Mouse (Mus musculus): ENCODE measurements at regions not wholly inside any gene's neighbourhood (a gene's known extent, or its start where the extent isn't known, plus 50 kb on each side); places are given as distances from the start of the nearest gene placed in this dataset.

DNA sequence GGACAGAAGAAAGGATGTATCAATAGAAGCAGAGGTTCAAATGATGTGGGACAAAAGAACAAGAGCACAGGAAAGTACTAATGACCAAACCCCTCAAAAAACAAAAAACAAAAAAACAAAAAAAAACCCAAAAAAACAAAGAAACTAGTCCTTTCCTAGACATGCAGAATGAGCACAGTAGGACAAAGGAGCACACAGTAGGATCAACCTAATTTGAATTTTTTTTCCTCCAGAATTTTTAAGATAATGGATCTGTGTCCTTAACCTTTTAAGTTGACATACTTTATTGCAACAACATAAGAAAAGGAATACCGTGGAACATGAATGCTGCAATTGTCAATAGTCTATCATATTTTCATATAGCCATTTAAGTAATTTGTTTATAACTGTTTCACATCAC is 370.2 kb upstream of the Dach1 start:
- ATAC-seq (no peak), DNase-seq (ENCODE audit: low read depth, low spot score) (no peak)
- ChIA-PET POLR2A (interaction anchor here (0.5 kb wide), 1 partner anchor 923 kb away, joined by 3 read pairs; no protein-coding TSS in a partner anchor), CTCF (no interaction called here)
- peaks cover 20% of the 10 kb centered on the region for H3K27me3 ChIP-seq
- in situ Hi-C loops (cut with MboI; ENCODE audit: low pct_unique_long_range_greater_than_20kb), result no loop called here
- TF ChIP-seq CTCF (IDR thresholded peaks at IDR 0.05), result no peak

DNA sequence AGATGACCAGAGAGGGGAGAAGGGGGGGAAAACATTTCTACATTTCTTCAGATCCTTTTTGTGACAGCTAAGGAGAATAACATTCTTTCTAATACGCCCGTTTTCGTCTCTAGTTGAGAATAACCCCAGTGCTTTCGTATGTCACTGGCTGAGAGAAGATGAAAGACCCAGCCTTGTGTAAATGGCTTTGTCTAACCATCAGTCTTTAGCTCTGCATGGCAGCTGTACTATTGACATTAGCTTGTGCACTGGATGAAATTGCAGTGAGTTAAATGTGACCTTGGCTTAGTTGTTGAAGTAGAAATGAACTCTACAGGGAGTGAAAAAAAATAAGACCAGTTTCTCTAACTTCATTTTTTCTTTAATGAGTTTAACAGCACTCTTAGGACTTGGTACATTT is 368.7 kb upstream of the Dach1 start:
- DNase-seq (ENCODE audit: low read depth, low spot score), result no peak
- ChIA-PET CTCF (no interaction called here), POLR2A (no interaction called here)
- TF ChIP-seq CTCF (IDR thresholded peaks at IDR 0.05), result no peak
- in situ Hi-C loops (cut with MboI; ENCODE audit: low pct_unique_long_range_greater_than_20kb), result no loop called here
- peaks cover 27% of the 10 kb centered on the region for H3K27me3 ChIP-seq
- ATAC-seq, result no peak

DNA sequence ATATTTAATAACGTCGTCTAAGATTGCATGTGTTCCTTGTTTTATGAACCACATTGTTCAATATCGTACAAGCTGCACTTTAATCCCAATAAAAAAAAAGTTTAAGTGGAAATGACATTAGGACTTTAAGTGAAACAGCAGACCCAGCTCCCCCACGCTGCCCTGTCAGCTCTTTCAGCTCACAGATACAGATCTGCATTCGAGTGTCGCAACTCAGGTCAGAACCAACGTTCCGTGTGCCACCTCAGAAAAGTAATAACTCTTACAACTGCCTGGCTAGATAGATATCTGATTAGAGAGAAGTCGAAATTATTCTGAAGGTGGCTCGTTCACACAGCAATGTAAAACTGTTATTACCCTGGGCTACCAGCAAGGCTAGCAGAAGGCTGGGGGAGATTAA is 364.0 kb upstream of the Dach1 start:
- peaks cover 27% of the 10 kb centered on the region for H3K27me3 ChIP-seq
- no peak for DNase-seq (ENCODE audit: low read depth, low spot score)
- POLR2A ChIA-PET, result no interaction called here
- no peak for TF ChIP-seq CTCF (IDR thresholded peaks at IDR 0.05)
- no peak for ATAC-seq
- in situ Hi-C loops (cut with MboI; ENCODE audit: low pct_unique_long_range_greater_than_20kb), result no loop called here
- CTCF ChIA-PET, result no interaction called here

DNA sequence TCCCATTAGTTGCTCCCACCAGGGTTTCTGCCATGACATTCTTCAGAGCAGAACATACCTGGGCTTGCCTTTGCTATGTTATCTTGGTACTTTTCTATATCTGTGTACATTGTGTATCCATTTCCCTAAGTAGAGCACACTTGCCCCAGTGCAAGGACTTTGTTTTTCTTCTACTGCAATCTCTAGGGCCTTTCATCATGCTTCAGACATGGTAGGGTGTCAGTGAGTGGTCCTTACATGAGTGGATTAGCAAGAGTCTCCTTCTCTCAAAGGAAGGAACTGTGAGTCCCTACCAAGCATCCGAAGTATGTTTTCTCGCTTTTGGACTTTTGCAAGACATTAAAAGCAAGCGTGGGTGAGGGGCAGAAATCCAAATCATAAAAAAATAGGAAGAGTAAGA is 351.4 kb upstream of the Dach1 start:
- POLR2A ChIA-PET, result no interaction called here
- DNase-seq (ENCODE audit: low read depth, low spot score) (no peak), ATAC-seq (no peak)
- no peak for TF ChIP-seq CTCF (IDR thresholded peaks at IDR 0.05)
- H3K27me3 ChIP-seq, result no peaks in the 10 kb centered on the region
- CTCF ChIA-PET, result no interaction called here
- in situ Hi-C loops (cut with MboI; ENCODE audit: low pct_unique_long_range_greater_than_20kb), result no loop called here

DNA sequence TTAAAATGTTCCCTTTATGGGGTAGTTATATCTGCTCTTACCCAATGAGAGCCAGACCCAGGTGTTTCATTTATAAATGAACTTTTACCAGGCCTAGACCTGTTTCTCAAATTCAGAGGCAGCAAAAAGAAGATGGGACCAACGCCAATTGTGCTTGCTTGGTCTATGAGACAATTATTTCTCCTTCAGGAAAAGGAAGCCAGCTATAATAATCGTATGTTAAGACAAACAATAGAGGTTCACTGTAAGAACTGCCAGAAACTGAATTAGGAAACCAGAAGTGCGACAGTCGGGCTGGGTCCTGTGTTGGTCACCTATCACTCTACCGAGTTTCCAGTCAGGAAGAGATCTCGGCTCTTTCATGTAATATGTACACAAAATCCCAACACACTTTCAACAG is 335.8 kb upstream of the Dach1 start:
- DNase-seq (ENCODE audit: low read depth, low spot score) (no peak), ATAC-seq (no peak)
- TF ChIP-seq CTCF (IDR thresholded peaks at IDR 0.05), result no peak
- H3K27me3 ChIP-seq, result peaks cover 9% of the 10 kb centered on the region
- ChIA-PET CTCF (no interaction called here), POLR2A (no interaction called here)
- in situ Hi-C loops (cut with MboI; ENCODE audit: low pct_unique_long_range_greater_than_20kb), result no loop called here

DNA sequence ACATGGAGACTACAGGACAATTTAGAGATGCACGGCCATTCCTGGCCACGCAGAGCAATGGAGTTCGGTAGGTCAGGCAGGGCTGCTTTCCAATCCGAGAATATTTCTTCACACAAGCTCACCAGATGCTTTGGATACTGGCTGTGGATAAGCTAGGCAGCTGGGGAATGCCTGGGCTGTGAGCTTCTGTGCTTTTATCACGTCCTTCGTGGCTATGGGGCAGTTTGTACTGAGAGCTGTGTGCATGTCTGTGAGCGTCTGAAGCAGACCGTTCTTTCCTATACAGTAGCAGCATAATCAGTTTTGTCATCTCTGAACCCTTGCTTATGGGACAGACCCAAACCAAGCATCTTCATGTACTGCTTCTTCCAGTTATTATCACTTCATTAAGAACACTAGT is 307.9 kb upstream of the Dach1 start:
- no peak for TF ChIP-seq CTCF (IDR thresholded peaks at IDR 0.05)
- ChIA-PET POLR2A (no interaction called here), CTCF (no interaction called here)
- in situ Hi-C loops (cut with MboI; ENCODE audit: low pct_unique_long_range_greater_than_20kb), result no loop called here
- no peaks in the 10 kb centered on the region for H3K27me3 ChIP-seq
- ATAC-seq (no peak), DNase-seq (ENCODE audit: low read depth, low spot score) (no peak)

DNA sequence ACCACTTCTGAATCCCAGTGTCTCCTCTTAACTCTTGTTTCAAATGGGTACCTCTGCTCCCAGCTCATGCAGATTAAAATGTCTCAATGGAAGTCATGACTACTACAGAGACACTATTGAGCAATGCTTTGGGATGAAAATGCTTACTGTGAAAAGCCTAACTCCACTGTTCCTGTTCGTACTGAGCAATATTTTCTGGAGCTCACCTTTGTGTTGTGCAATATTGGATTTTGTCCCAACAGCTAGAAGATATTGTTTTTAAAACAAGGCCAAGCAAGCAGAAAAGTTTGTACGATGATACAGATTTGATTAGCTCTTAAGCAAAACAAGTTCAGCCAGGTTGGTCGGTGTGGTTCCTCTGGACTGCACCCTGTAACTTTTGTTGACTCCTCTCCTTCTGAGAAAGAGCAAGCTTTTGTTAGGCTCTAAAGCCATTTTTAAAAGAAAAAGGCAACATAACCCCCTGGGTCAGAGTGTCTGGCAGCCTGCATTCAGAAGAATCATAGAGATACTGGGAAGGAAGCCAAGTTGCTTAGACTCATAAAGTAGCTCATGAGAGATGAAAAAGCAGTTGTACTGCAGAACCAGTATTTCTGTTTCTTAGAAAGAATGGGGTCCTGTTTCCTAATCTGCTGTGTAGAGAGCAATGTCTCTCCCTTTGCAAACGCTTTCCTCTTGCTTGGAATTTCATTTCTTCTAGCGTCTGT is 302.4 kb upstream of the Dach1 start:
- CTCF ChIA-PET, result no interaction called here
- H3K27me3 ChIP-seq, result no peaks in the 10 kb centered on the region
- in situ Hi-C loops (cut with MboI; ENCODE audit: low pct_unique_long_range_greater_than_20kb), result no loop called here
- ATAC-seq (no peak), DNase-seq (ENCODE audit: low read depth, low spot score) (no peak)
- POLR2A ChIA-PET, result no interaction called here
- no peak for TF ChIP-seq CTCF (IDR thresholded peaks at IDR 0.05)

DNA sequence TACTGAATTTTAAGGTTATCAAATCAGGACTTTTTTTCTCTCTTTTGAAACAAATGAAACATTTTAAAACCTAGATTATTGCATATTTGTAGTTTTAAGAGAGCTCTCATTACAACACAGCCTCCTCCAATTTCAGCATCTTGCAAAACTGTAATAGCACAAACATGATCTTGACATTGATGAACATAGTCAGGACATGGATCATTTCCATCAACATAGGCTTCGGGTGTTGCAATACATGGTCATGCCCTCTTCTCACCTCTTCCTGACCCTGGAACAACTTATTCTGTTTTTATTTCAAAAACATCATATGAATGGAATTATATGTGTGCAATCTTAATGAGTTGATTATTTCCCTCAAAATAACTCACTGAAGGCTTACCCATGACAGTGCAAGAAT is 284.9 kb upstream of the Dach1 start:
- ATAC-seq (no peak), DNase-seq (ENCODE audit: low read depth, low spot score) (no peak)
- H3K27me3 ChIP-seq, result no peaks in the 10 kb centered on the region
- CTCF ChIA-PET, result no interaction called here
- in situ Hi-C loops (cut with MboI; ENCODE audit: low pct_unique_long_range_greater_than_20kb), result no loop called here
- TF ChIP-seq CTCF (IDR thresholded peaks at IDR 0.05), result no peak
- POLR2A ChIA-PET, result no interaction called here

DNA sequence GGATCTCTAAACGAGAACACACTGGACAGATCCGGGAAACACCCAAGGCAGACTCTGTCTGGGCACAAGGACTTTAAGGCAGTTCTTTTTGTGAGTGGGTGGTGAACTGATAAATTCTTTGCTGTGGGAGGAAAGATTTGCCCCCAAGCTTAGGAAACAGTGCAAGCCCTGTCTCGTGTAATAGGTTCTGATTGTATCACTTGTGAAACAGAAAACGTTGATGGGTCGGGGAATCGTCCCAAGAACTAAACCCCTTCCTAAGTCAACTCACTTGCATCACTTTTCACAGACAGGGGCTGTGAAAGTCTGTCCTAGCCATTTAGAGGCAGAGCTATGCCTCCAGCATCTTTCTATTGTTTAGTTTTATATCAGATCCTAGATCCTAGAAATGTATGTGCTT is 282.6 kb upstream of the Dach1 start:
- CTCF ChIA-PET, result no interaction called here
- H3K27me3 ChIP-seq, result no peaks in the 10 kb centered on the region
- DNase-seq (ENCODE audit: low read depth, low spot score) (no peak), ATAC-seq (no peak)
- POLR2A ChIA-PET, result no interaction called here
- TF ChIP-seq CTCF (IDR thresholded peaks at IDR 0.05), result no peak
- in situ Hi-C loops (cut with MboI; ENCODE audit: low pct_unique_long_range_greater_than_20kb), result no loop called here

DNA sequence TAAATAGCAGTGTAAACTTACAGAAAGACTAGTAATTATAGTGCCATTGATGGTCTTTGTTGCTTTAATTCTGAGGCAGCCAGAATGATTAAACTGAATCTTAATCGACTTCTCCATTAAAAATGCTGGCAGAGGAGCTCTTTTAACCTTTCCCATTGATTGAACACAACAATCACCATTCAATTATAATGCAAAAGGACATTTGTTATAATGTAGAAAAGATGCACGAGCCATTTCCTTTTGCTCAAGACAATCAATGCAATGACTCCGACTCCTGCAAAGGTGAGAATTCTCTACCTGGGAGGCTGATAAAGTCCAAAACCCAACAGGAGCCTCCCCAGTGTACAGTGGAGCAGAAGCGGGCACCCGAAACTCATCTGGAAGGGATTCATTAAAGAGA is 280.0 kb upstream of the Dach1 start:
- ChIA-PET CTCF (no interaction called here), POLR2A (no interaction called here)
- no peaks in the 10 kb centered on the region for H3K27me3 ChIP-seq
- in situ Hi-C loops (cut with MboI; ENCODE audit: low pct_unique_long_range_greater_than_20kb), result no loop called here
- ATAC-seq, result no peak
- no peak for DNase-seq (ENCODE audit: low read depth, low spot score)
- no peak for TF ChIP-seq CTCF (IDR thresholded peaks at IDR 0.05)

DNA sequence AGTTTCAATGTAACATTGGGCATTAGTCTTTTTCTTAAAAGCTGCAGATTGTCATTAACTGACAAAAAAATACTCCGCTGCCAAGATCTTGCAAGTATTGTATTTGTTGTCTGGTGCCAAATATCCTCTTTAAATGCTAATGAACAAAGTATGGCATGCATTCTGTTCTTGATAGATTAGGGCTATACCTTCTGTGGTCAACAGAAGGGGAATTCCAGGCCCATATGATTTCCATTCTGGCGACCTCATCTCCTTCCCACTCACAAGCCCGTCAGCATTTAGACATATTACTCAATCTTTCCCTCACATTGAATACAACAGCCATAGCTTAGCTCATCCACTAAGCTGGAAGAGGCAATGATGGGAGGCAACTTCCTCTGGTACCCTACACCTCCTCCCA is 272.8 kb upstream of the Dach1 start:
- no peak for ATAC-seq
- TF ChIP-seq CTCF (IDR thresholded peaks at IDR 0.05), result no peak
- H3K27me3 ChIP-seq, result no peaks in the 10 kb centered on the region
- in situ Hi-C loops (cut with MboI; ENCODE audit: low pct_unique_long_range_greater_than_20kb), result no loop called here
- POLR2A ChIA-PET, result no interaction called here
- CTCF ChIA-PET, result no interaction called here
- no peak for DNase-seq (ENCODE audit: low read depth, low spot score)

DNA sequence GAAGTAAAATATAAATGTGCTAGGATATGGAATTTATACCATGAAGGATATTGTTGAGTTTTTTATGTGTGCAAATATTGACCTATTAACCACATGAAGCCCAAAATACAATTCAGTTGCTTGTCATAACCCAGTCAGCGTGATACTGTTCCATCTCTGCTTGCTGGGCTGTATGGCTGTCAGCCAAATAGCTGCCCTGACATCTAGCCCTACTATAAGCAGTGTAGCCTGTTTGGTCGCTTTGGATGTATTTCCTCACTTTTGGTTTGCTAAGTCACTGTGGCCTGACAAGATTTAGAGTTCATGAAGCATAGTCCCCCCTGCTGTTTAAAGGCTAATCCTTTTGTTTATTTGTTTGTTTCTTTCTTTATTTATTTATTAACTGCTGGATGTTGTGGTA is 272.4 kb upstream of the Dach1 start:
- in situ Hi-C loops (cut with MboI; ENCODE audit: low pct_unique_long_range_greater_than_20kb), result no loop called here
- DNase-seq (ENCODE audit: low read depth, low spot score) (no peak), ATAC-seq (no peak)
- ChIA-PET POLR2A (no interaction called here), CTCF (no interaction called here)
- TF ChIP-seq CTCF (IDR thresholded peaks at IDR 0.05), result no peak
- no peaks in the 10 kb centered on the region for H3K27me3 ChIP-seq
